Mouse (Mus musculus) embryonic facial prominence, embryonic 12.5 days (tissue): ENCODE results near the gene Selp. TPM values are rescaled to one million over a fixed set of nuclear protein-coding genes. Genes with fewer than 3 reads are reported as not detected.

Source experiments
- ATAC-seq: fragments of 200-750 bp; cut with Nextera tagmentation; 2 replicates; pipeline ENCODE4 v1.8.0; 2017; ENCODE audit not compliant: insufficient number of reproducible peaks, insufficient read depth, low FRiP score, low TSS enrichment
- H3K27ac ChIP-seq: fragments of 300-500 bp; sonication (generic); 2 replicates; pipeline ENCODE4 v1.5.1; 2016; ENCODE audit warnings: mild to moderate bottlenecking
- H3K27me3 ChIP-seq: fragments of 300-500 bp; sonication (generic); 2 replicates; pipeline ENCODE4 v1.6.1; 2016; ENCODE audit warnings: mild to moderate bottlenecking, moderate library complexity
- H3K36me3 ChIP-seq: fragments of 300-500 bp; sonication (generic); 2 replicates; pipeline ENCODE4 v1.6.1; 2016; ENCODE audit warnings: mild to moderate bottlenecking
- H3K4me1 ChIP-seq: fragments of 300-500 bp; sonication (generic); 2 replicates; pipeline ENCODE4 v1.6.1; 2016
- H3K4me2 ChIP-seq: fragments of 300-500 bp; sonication (generic); replicated peaks from 2 replicates; pipeline ENCODE4 v1.6.1; 2016; ENCODE audit warnings: mild to moderate bottlenecking, moderate library complexity
- H3K4me3 ChIP-seq: fragments of 300-500 bp; sonication (generic); 2 replicates; pipeline ENCODE4 v1.5.1; 2016; ENCODE audit warnings: mild to moderate bottlenecking
- H3K9ac ChIP-seq: fragments of 300-500 bp; sonication (generic); 2 replicates; pipeline ENCODE4 v1.6.1; 2016; ENCODE audit warnings: mild to moderate bottlenecking, moderate library complexity
- H3K9me3 ChIP-seq: fragments of 300-500 bp; sonication (generic); 2 replicates; pipeline ENCODE4 v1.6.1; 2016; ENCODE audit warnings: mild to moderate bottlenecking, moderate library complexity
- WGBS: fragments of 180-500 bp; shearing (Covaris S2); methylation state at CpG from one replicate; pipeline ENCODE4 v1.1.7; 2016; 5-methylcytosine and 5-hydroxymethylcytosine counted together
- polyA plus RNA-seq: library from polyadenylated mRNA; unstranded; fragments of >200 nt; fragmentation: Nextera tagmentation; extraction: Ambion mirVana; gene quantifications from 2 replicates; pipeline ENCODE4 v1.2.1, GENCODE M21; 2016

Selp gene
- polyA plus RNA-seq, 1 experiment from 2014 or later = not detected

- H3K36me3 ChIP-seq = no peaks in the 10 kb centered on the region
- H3K27ac ChIP-seq = no peak overlapping the region
- no peak overlapping the region for H3K9ac ChIP-seq
- WGBS = 84% methylated on average over 3 of the region's 3 CpGs
- H3K4me2 ChIP-seq = no peak overlapping the region
- H3K4me3 ChIP-seq = no peak overlapping the region
- no peaks in the 10 kb centered on the region for H3K4me1 ChIP-seq
- no peaks in the 10 kb centered on the region for H3K27me3 ChIP-seq
- no peak for ATAC-seq
- no peaks in the 10 kb centered on the region for H3K9me3 ChIP-seq
Measured at GRCm38 (mm10) chr1:164120777-164121158, 5.7 kb downstream of the Selp start.

- WGBS = 73% methylated on average over 3 of the region's 3 CpGs
- Histone ChIP-seq H3K9me3 (no peaks in the 10 kb centered on the region), H3K9ac (no peak overlapping the region), H3K27ac (no peak overlapping the region), H3K4me1 (no peaks in the 10 kb centered on the region), H3K4me3 (no peak overlapping the region), H3K36me3 (no peaks in the 10 kb centered on the region), H3K27me3 (no peaks in the 10 kb centered on the region), H3K4me2 (no peak overlapping the region)
- ATAC-seq = no peak
Measured at GRCm38 (mm10) chr1:164123836-164124235, 8.8 kb downstream of the Selp start.

GRCm38 (mm10) chr1:164130013-164130412 is 14.9 kb downstream of the Selp start:
- Histone ChIP-seq H3K9ac (no peak overlapping the region), H3K27me3 (no peaks in the 10 kb centered on the region), H3K4me1 (no peaks in the 10 kb centered on the region), H3K4me2 (no peak overlapping the region), H3K4me3 (no peak overlapping the region), H3K36me3 (no peaks in the 10 kb centered on the region), H3K27ac (no peak overlapping the region), H3K9me3 (no peaks in the 10 kb centered on the region)
- ATAC-seq = no peak
- WGBS = 72% methylated on average over 3 of the region's 3 CpGs

GRCm38 (mm10) chr1:164132609-164133008 is 17.5 kb downstream of the Selp start:
- Histone ChIP-seq H3K36me3 (no peaks in the 10 kb centered on the region), H3K4me1 (no peaks in the 10 kb centered on the region), H3K4me2 (no peak overlapping the region), H3K9ac (no peak overlapping the region), H3K27ac (no peak overlapping the region), H3K4me3 (no peak overlapping the region), H3K9me3 (no peaks in the 10 kb centered on the region), H3K27me3 (no peaks in the 10 kb centered on the region)
- no peak for ATAC-seq
- 83% methylated on average over 1 of the region's 1 CpGs for WGBS

- H3K4me1 ChIP-seq = no peaks in the 10 kb centered on the region
- no peak overlapping the region for H3K27ac ChIP-seq
- 74% methylated on average over 6 of the region's 6 CpGs for WGBS
- no peaks in the 10 kb centered on the region for H3K36me3 ChIP-seq
- no peak overlapping the region for H3K9ac ChIP-seq
- ATAC-seq = no peak
- no peak overlapping the region for H3K4me2 ChIP-seq
- no peak overlapping the region for H3K4me3 ChIP-seq
- no peaks in the 10 kb centered on the region for H3K9me3 ChIP-seq
- no peaks in the 10 kb centered on the region for H3K27me3 ChIP-seq
Measured at GRCm38 (mm10) chr1:164134101-164134500, 19.0 kb downstream of the Selp start.

- Histone ChIP-seq H3K27me3 (no peaks in the 10 kb centered on the region), H3K27ac (no peak overlapping the region), H3K4me1 (no peaks in the 10 kb centered on the region), H3K9me3 (no peaks in the 10 kb centered on the region), H3K9ac (no peak overlapping the region), H3K36me3 (no peaks in the 10 kb centered on the region), H3K4me3 (no peak overlapping the region), H3K4me2 (no peak overlapping the region)
- ATAC-seq = no peak
- 71% methylated on average over 5 of the region's 5 CpGs for WGBS
Measured at GRCm38 (mm10) chr1:164135360-164135759, 20.3 kb downstream of the Selp start.

- ATAC-seq = no peak
- no peaks in the 10 kb centered on the region for H3K4me1 ChIP-seq
Measured at GRCm38 (mm10) chr1:164135960-164136359, 20.9 kb downstream of the Selp start.

GRCm38 (mm10) chr1:164136636-164137035 is 21.6 kb downstream of the Selp start:
- no peak overlapping the region for H3K4me3 ChIP-seq
- H3K9me3 ChIP-seq = no peaks in the 10 kb centered on the region
- H3K36me3 ChIP-seq = no peaks in the 10 kb centered on the region
- no peak overlapping the region for H3K27ac ChIP-seq
- H3K27me3 ChIP-seq = no peaks in the 10 kb centered on the region
- no peak overlapping the region for H3K9ac ChIP-seq
- no peak for ATAC-seq
- 77% methylated on average over 6 of the region's 6 CpGs for WGBS
- H3K4me2 ChIP-seq = no peak overlapping the region
- no peaks in the 10 kb centered on the region for H3K4me1 ChIP-seq

More at GRCm38 (mm10) chr1:164135960-164136359, 20.9 kb downstream of the Selp start:
- Histone ChIP-seq H3K4me3 (no peak overlapping the region), H3K9ac (no peak overlapping the region), H3K9me3 (no peaks in the 10 kb centered on the region), H3K27me3 (no peaks in the 10 kb centered on the region), H3K4me2 (no peak overlapping the region), H3K27ac (no peak overlapping the region), H3K36me3 (no peaks in the 10 kb centered on the region)
- WGBS = 67% methylated on average over 11 of the region's 11 CpGs

- Histone ChIP-seq H3K9me3 (no peaks in the 10 kb centered on the region), H3K4me3 (no peak overlapping the region), H3K4me1 (no peaks in the 10 kb centered on the region), H3K36me3 (no peaks in the 10 kb centered on the region), H3K27me3 (no peaks in the 10 kb centered on the region), H3K9ac (no peak overlapping the region), H3K4me2 (peak overlapping the region; percentile 26; the same call in 1 of the 2 replicates), H3K27ac (no peak overlapping the region)
- peak; percentile 47; the same call in 1 of the 2 replicates for ATAC-seq
- 7% methylated on average over 5 of the region's 5 CpGs for WGBS
Measured at GRCm38 (mm10) chr1:164138365-164139130, 23.5 kb downstream of the Selp start.

- Histone ChIP-seq H3K4me2 (no peak overlapping the region), H3K4me3 (no peak overlapping the region), H3K36me3 (no peaks in the 10 kb centered on the region), H3K9me3 (no peaks in the 10 kb centered on the region), H3K4me1 (no peaks in the 10 kb centered on the region), H3K27ac (no peak overlapping the region), H3K27me3 (no peaks in the 10 kb centered on the region), H3K9ac (no peak overlapping the region)
- WGBS = 62% methylated on average over 4 of the region's 4 CpGs
- ATAC-seq = no peak
Measured at GRCm38 (mm10) chr1:164139464-164139863, 24.4 kb downstream of the Selp start.

GRCm38 (mm10) chr1:164149083-164149482 is 34.0 kb downstream of the Selp start:
- H3K4me1 ChIP-seq = peaks cover 12% of the 10 kb centered on the region
- 94% methylated on average over 7 of the region's 7 CpGs for WGBS
- H3K27ac ChIP-seq = no peak overlapping the region
- H3K36me3 ChIP-seq = no peaks in the 10 kb centered on the region
- no peak overlapping the region for H3K4me3 ChIP-seq
- no peaks in the 10 kb centered on the region for H3K9me3 ChIP-seq
- H3K9ac ChIP-seq = no peak overlapping the region
- ATAC-seq = no peak
- H3K4me2 ChIP-seq = no peak overlapping the region
- peaks cover 4% of the 10 kb centered on the region; the same call in 1 of the 2 replicates for H3K27me3 ChIP-seq

GRCm38 (mm10) chr1:164151387-164152088 is 36.5 kb downstream of the Selp start, which contains the start of gene F5:
TSS of gene F5 (plus strand) at chr1:164151838.
- Histone ChIP-seq H3K4me2 (peak within 1 kb of the TSS; percentile 25; the same call in 1 of the 2 replicates), H3K27ac (no peak within 1 kb of the TSS), H3K4me3 (no peak within 1 kb of the TSS), H3K9ac (no peak within 1 kb of the TSS), H3K9me3 (no peaks in the 10 kb centered on the region), H3K27me3 (peaks cover 4% of the 10 kb centered on the region; the same call in 1 of the 2 replicates), H3K36me3 (no peaks in the 10 kb centered on the region), H3K4me1 (peaks cover 6% of the 10 kb centered on the region)
- 11% methylated on average over 16 of the region's 16 CpGs for WGBS
- no peak for ATAC-seq
